Mouse (Mus musculus) right cerebral cortex, postnatal 14 days (tissue): ENCODE data around the gene Lgmn.

Experiments
- DNase-seq: peaks from one replicate; pipeline ENCODE4 v3.0.0; 2022

Gene Lgmn

DNA sequence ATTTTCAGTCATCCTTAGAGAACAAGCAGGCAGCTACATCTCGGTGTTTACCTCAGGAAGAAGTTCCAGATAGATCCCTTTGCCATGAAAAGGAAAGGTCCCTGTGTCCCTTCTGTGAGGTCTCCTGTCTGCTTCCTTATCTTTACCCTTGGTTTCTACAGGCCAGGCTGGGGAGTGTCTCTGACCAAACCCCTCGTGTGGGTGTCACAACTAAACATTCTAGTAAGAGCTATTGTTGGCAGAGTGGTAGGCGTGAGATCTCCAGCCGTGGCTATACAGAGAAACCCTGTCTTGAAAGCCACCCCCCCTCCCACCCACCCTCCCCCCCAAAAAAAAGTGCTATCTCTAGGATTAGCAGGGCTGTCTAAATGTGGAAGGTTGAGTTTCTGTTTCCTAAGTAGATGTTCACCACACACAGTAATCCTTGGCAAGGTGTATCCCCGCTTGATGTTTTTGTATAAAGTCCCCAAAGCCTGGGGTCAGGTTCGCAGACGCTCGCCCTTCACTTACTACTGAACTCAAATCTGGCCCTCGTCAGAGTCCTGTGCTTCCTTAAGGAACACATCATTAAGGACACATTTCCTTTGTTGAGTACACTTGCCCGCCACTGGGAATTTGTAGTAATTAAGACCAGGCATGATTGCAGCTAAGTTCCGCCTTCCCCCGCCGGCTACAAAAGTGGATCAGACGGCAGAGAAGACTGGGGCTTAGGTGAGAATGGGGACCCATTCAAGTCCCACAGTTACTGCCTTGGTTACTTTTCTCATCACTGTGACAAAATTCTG is 94.4 kb downstream of the Lgmn start:
- no peak for DNase-seq
